Mouse (Mus musculus) E14TG2a.4 (cell line): ENCODE measurements around the gene Fam24b.

Source experiments
- H3K27me3 ChIP-seq: 2 replicates; pipeline ENCODE4 v1.6.1; 2014; ENCODE audit warnings: low read length, control low read depth; ENCODE audit not compliant: insufficient read depth
- H3K36me3 ChIP-seq: 2 replicates; pipeline ENCODE4 v1.6.1; 2014; ENCODE audit warnings: low read length, control low read depth; ENCODE audit not compliant: insufficient read depth
- H3K4me1 ChIP-seq: replicated peaks from 2 replicates; pipeline ENCODE4 v1.6.1; 2014; ENCODE audit warnings: low read depth, low read length, control low read depth
- H3K4me3 ChIP-seq: replicated peaks from 2 replicates; pipeline ENCODE4 v1.5.1; 2014; ENCODE audit warnings: mild to moderate bottlenecking, low read length
- H3K9me3 ChIP-seq: 2 replicates; pipeline ENCODE4 v1.6.1; 2014; ENCODE audit warnings: low read length, control low read depth
- CTCF ChIP-seq: conservative IDR thresholded peaks from 2 replicates; pipeline ENCODE4 v1.5.1; 2014; ENCODE audit warnings: low read length
- NANOG ChIP-seq: IDR thresholded peaks from 2 replicates; pipeline ENCODE4 v1.6.1; 2014; ENCODE audit warnings: borderline replicate concordance, low read length, mixed read lengths
- POU5F1 ChIP-seq: IDR thresholded peaks from 2 replicates; pipeline ENCODE4 v1.6.1; 2014; ENCODE audit warnings: low read length, borderline replicate concordance

The Fam24b gene

DNA sequence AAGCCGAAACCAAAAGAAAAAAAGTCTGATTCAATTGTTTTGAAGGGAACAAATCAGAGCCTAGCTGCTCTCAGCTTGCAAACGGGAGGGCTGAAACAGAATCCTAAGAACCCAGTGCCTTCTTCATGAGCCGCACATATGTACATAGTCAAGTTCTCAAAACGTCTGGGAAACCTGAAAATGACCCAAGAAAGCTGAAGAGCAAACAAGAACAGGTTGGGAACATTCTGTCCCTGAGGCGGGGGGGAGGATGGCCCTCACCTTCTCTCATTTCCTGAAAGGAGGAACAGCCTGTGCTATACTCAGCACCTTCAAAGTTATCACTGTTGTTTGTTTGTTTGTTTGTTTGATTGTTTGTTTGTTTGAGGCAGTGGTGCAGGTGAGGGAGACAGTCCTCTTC is 22.6 kb downstream of the Fam24b start:
- Histone ChIP-seq H3K27me3 (no peaks in the 10 kb centered on the region), H3K4me3 (no peak overlapping the region), H3K36me3 (no peaks in the 10 kb centered on the region), H3K9me3 (no peaks in the 10 kb centered on the region), H3K4me1 (no peaks in the 10 kb centered on the region)
- TF ChIP-seq NANOG (no peak), POU5F1 (no peak), CTCF (no peak)

GRCm38 (mm10) chr7:131303340-131303739 is 26.0 kb downstream of the Fam24b start:
- TF ChIP-seq POU5F1 (no peak), NANOG (no peak), CTCF (no peak)
- Histone ChIP-seq H3K4me1 (no peaks in the 10 kb centered on the region), H3K9me3 (no peaks in the 10 kb centered on the region), H3K4me3 (no peak overlapping the region), H3K27me3 (peaks cover 10% of the 10 kb centered on the region; the same call in 1 of the 2 replicates), H3K36me3 (no peaks in the 10 kb centered on the region)

GRCm38 (mm10) chr7:131297151-131297550 is 32.2 kb downstream of the Fam24b start:
- H3K4me3 ChIP-seq: no peak overlapping the region
- no peaks in the 10 kb centered on the region for H3K9me3 ChIP-seq
- H3K36me3 ChIP-seq: no peaks in the 10 kb centered on the region
- 0 out of 2 replicates have a peak, but pooled peaks have one; percentile 8 for TF ChIP-seq CTCF
- TF ChIP-seq NANOG: no peak
- TF ChIP-seq POU5F1: no peak
- H3K27me3 ChIP-seq: peaks cover 10% of the 10 kb centered on the region; the same call in 1 of the 2 replicates
- no peaks in the 10 kb centered on the region for H3K4me1 ChIP-seq
